Mouse (Mus musculus) monocyte, adult 5-6 weeks (primary cell): ENCODE data around the gene Trrap. TPM values are rescaled to one million over a fixed set of nuclear protein-coding genes. Genes with fewer than 3 reads are reported as not detected.

Experiments
- ATAC-seq: fragments of 153-309, 156-312 bp; replicated peaks from 2 replicates; pipeline ENCODE4 v1.8.0; 2017; ENCODE audit warnings: mild to moderate bottlenecking; ENCODE audit not compliant: low TSS enrichment, insufficient number of reproducible peaks, severe bottlenecking, poor library complexity, low FRiP score
- total RNA-seq: library from RNA; stranded (forward); fragments of 200-1000, 200-491, 200-594 nt; gene quantifications from 3 replicates; pipeline ENCODE4 v1.2.3, GENCODE M21; 2017

Trrap gene
- total RNA-seq, 1 experiment from 2014 or later: 40.8 TPM

DNA sequence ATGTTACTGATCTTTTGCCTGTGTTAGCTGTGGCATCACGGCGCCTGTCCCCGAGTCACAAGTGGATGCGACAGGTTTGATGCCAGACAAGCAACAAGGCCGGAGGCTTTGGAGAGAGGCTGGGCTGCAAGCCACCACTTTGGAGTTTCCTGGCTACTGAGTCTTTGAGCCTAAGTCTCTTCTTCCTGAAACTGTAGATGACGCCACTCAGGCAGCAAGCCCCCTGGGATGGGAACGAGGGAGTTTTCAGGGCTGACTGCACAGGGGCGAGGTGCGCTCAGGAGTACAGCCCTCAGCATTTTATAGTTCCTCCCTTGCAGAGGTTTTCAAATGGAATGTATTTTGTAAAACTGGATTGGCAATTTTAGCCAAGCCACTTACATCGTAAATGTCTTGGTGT lies 134.3 kb downstream of the Trrap start:
- ATAC-seq: no peak

- no peak for ATAC-seq
These were observed 137.0 kb downstream of the Trrap start for GRCm38 (mm10) chr5:144904356-144905134.

DNA sequence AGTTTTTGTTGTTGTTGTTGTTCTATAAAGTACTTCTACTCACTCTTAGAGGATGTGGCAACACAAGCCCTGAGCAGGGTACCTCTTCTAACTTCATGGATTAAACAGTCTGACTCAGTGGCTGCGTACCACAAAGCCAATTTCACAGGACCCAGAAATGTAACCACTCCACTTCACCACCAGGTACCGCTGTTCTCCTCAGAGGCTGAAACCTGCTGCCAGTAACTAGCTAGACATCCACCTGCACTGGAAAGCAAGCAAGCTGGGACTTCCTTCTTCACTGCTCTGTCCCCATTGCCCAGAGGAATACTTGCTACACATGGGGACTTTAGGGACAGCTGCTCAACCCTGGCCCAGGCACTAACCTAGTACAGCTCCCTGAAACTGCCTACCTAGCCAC lies 140.1 kb downstream of the Trrap start:
- ATAC-seq: no peak

Other genes with a start within 250 kb of the Trrap start
- gene Nptx2, start 221.8 kb upstream of the Trrap start, total RNA-seq: not detected in 3 replicates
- gene Tmem130, start 5.9 kb upstream of the Trrap start, total RNA-seq: not detected in 3 replicates
- 11.8 to 23.2 TPM (median 17.6 TPM) in 3 replicates for gene Smurf1, start 198.1 kb downstream of the Trrap start, total RNA-seq